Comparison of ENCODE assay signal across 8 mouse cellular contexts in genomic region chr10:91082550-91083392, GRCm38 (mm10). TPM values are rescaled to one million over a fixed set of nuclear protein-coding genes. Genes with fewer than 3 reads are reported as not detected.
DNase-seq lines count a peak whose midpoint lies in the region; ATAC-seq lines count a peak whose summit lies in the region.

TSS of gene Apaf1 (minus strand) at chr10:91082770.
TSS of gene Ikbip (plus strand) at chr10:91082940.

- H3K4me1 ChIP-seq in lung, embryonic 16.5 days (replicated peaks; ENCODE audit: control insufficient read depth, insufficient read depth, low read length): peaks cover 5% of the 10 kb centered on the region

- H3K9ac ChIP-seq in lung, embryonic 16.5 days (ENCODE audit: low read length): peak within 1 kb of the TSS; percentile 92

- H3K27me3 ChIP-seq in lung, embryonic 16.5 days (ENCODE audit: control insufficient read depth, insufficient read depth, low read depth, low read length): no peaks in the 10 kb centered on the region

- H3K27ac ChIP-seq in lung, embryonic 16.5 days (ENCODE audit: low read length): peak within 1 kb of the TSS; percentile 86

- no peaks in the 10 kb centered on the region for H3K9me3 ChIP-seq in lung, embryonic 16.5 days (ENCODE audit: control insufficient read depth, low read length)

- peaks cover 10% of the 10 kb centered on the region for H3K36me3 ChIP-seq in lung, embryonic 16.5 days (ENCODE audit: control insufficient read depth, insufficient read depth, low read length)

- peak; percentile 81 for DNase-seq in MEL-GATA-1-ER (ENCODE audit: extremely low read depth, low read depth)
- peak; percentile 100 for DNase-seq in cerebellum, adult 8-10 months
- DNase-seq in forelimb bud, embryonic 11.5 days (ENCODE audit: low read depth, low spot score): peak; percentile 99
- DNase-seq in layer of hippocampus, adult 9-10 months (ENCODE audit: low spot score): peak; percentile 96
- DNase-seq in ovary, postnatal 10 days (ENCODE audit: low spot score): peak; percentile 99
- peak; percentile 99 to 100 for DNase-seq in thymus, postnatal 10 days (ENCODE audit: low spot score in 2 of 2)

- under 1% methylated on average over 87 of the region's 87 CpGs for WGBS in lung, embryonic 16.5 days

- peak within 1 kb of the TSS; percentile 98 for H3K4me3 ChIP-seq in lung, embryonic 16.5 days (ENCODE audit: low read length)

- ATAC-seq in hematopoietic stem cell, adult 5-6 weeks (replicated peaks in 1 of 2; ENCODE audit: insufficient read depth in 1 of 2, low FRiP score in 2 of 2, low TSS enrichment in 1 of 2, low read depth in 1 of 2, poor library complexity in 2 of 2, severe bottlenecking in 2 of 2): peak; percentile 88 to 90
- ATAC-seq in lung, embryonic 16.5 days (ENCODE audit: low read depth): peak; percentile 97

- peak within 1 kb of the TSS; percentile 76 for H3K4me2 ChIP-seq in lung, embryonic 16.5 days (ENCODE audit: low read depth, low read length)

RNA-seq across cellular contexts. Expression of gene Apaf1, which starts in this region (rescaled TPM):
- 17.8 and 22.3 TPM in 2 replicates for total RNA-seq in hematopoietic stem cell, adult 5-6 weeks (2017)
- 13.6 and 16.2 TPM in 2 replicates for polyA plus RNA-seq in lung, embryonic 16.5 days (2015; fragmentation: Nextera tagmentation; extraction: Ambion mirVana)

RNA-seq across cellular contexts. Expression of gene Ikbip, which starts in this region (rescaled TPM):
- 25.9 and 33.6 TPM in 2 replicates for total RNA-seq in hematopoietic stem cell, adult 5-6 weeks (2017)
- 42.1 and 43.9 TPM in 2 replicates for polyA plus RNA-seq in lung, embryonic 16.5 days (2015; fragmentation: Nextera tagmentation; extraction: Ambion mirVana)

Comparison
In these comparisons a context has a peak if more than half of its experiments do, and no peak if none do; other contexts are left out.
1. Peak in every context shown above with its lines: DNase-seq, ATAC-seq, H3K4me3 ChIP-seq and H3K27ac ChIP-seq.